Mouse (Mus musculus): Measurements from ENCODE around the gene Fyco1. TPM values are rescaled to one million over a fixed set of nuclear protein-coding genes. Genes with fewer than 3 reads are reported as not detected.

The Fyco1 gene
- 0.07 and 0.08 TPM in 2 replicates for polyA plus RNA-seq (2012)

GRCm38 (mm10) chr9:123851713-123852448 is at the start of gene Fyco1:
Gene Fyco1, minus strand, starts transcription at chr9:123851899.
- H3K9me3 ChIP-seq (ENCODE audit: control insufficient read depth, low read length), result no peaks in the 10 kb centered on the region
- TF ChIP-seq TAL1 (IDR thresholded peaks at IDR 0.05; ENCODE audit: low read length) (no peak), GATA1 (IDR thresholded peaks at IDR 0.05; ENCODE audit: low read length) (no peak)
- no peaks in the 10 kb centered on the region; the same call in 1 of the 2 replicates for H3K36me3 ChIP-seq (ENCODE audit: control insufficient read depth)
- H3K4me3 ChIP-seq (replicated peaks), result peak within 1 kb of the TSS; percentile 78
- H3K27me3 ChIP-seq (ENCODE audit: control insufficient read depth), result peaks cover 4% of the 10 kb centered on the region
- peaks cover 46% of the 10 kb centered on the region for H3K4me1 ChIP-seq (ENCODE audit: control insufficient read depth)

- no peaks in the 10 kb centered on the region for H3K4me1 ChIP-seq (ENCODE audit: control insufficient read depth)
- no peaks in the 10 kb centered on the region for H3K27me3 ChIP-seq (ENCODE audit: control insufficient read depth)
- no peaks in the 10 kb centered on the region for H3K9me3 ChIP-seq (ENCODE audit: control insufficient read depth, low read length)
- H3K4me3 ChIP-seq (replicated peaks), result no peak overlapping the region
- H3K36me3 ChIP-seq (ENCODE audit: control insufficient read depth), result no peaks in the 10 kb centered on the region
- TF ChIP-seq TAL1 (IDR thresholded peaks at IDR 0.05; ENCODE audit: low read length), result no peak
- no peak for TF ChIP-seq GATA1 (IDR thresholded peaks at IDR 0.05; ENCODE audit: low read length)
Measured at GRCm38 (mm10) chr9:123872049-123872448, 20.4 kb upstream of the Fyco1 start.

GRCm38 (mm10) chr9:123869167-123869784 is 17.6 kb upstream of the Fyco1 start:
- Histone ChIP-seq H3K4me3 (replicated peaks) (no peak overlapping the region), H3K36me3 (ENCODE audit: control insufficient read depth) (no peaks in the 10 kb centered on the region), H3K9me3 (ENCODE audit: control insufficient read depth, low read length) (no peaks in the 10 kb centered on the region), H3K4me1 (ENCODE audit: control insufficient read depth) (no peaks in the 10 kb centered on the region), H3K27me3 (ENCODE audit: control insufficient read depth) (no peaks in the 10 kb centered on the region)
- no peak for TF ChIP-seq TAL1 (IDR thresholded peaks at IDR 0.05; ENCODE audit: low read length)
- TF ChIP-seq GATA1 (IDR thresholded peaks at IDR 0.05; ENCODE audit: low read length), result no peak

- no peak overlapping the region for H3K4me3 ChIP-seq (replicated peaks)
- no peaks in the 10 kb centered on the region for H3K36me3 ChIP-seq (ENCODE audit: control insufficient read depth)
- no peaks in the 10 kb centered on the region for H3K9me3 ChIP-seq (ENCODE audit: control insufficient read depth, low read length)
- no peaks in the 10 kb centered on the region for H3K27me3 ChIP-seq (ENCODE audit: control insufficient read depth)
- no peaks in the 10 kb centered on the region for H3K4me1 ChIP-seq (ENCODE audit: control insufficient read depth)
- TF ChIP-seq TAL1 (IDR thresholded peaks at IDR 0.05; ENCODE audit: low read length), result no peak
- no peak for TF ChIP-seq GATA1 (IDR thresholded peaks at IDR 0.05; ENCODE audit: low read length)
Measured at GRCm38 (mm10) chr9:123863641-123864040, 11.9 kb upstream of the Fyco1 start.

GRCm38 (mm10) chr9:123862895-123863616 is 11.4 kb upstream of the Fyco1 start:
- Histone ChIP-seq H3K4me3 (replicated peaks) (no peak overlapping the region), H3K4me1 (ENCODE audit: control insufficient read depth) (no peaks in the 10 kb centered on the region), H3K36me3 (ENCODE audit: control insufficient read depth) (no peaks in the 10 kb centered on the region), H3K27me3 (ENCODE audit: control insufficient read depth) (no peaks in the 10 kb centered on the region), H3K9me3 (ENCODE audit: control insufficient read depth, low read length) (no peaks in the 10 kb centered on the region)
- TF ChIP-seq GATA1 (IDR thresholded peaks at IDR 0.05; ENCODE audit: low read length), result no peak
- TF ChIP-seq TAL1 (IDR thresholded peaks at IDR 0.05; ENCODE audit: low read length), result no peak

GRCm38 (mm10) chr9:123861929-123862328 is 10.2 kb upstream of the Fyco1 start, which contains the start of gene Xcr1:
Gene Xcr1, minus strand, starts transcription at chr9:123862029.
- no peaks in the 10 kb centered on the region for H3K9me3 ChIP-seq (ENCODE audit: control insufficient read depth, low read length)
- no peaks in the 10 kb centered on the region for H3K4me1 ChIP-seq (ENCODE audit: control insufficient read depth)
- TF ChIP-seq TAL1 (IDR thresholded peaks at IDR 0.05; ENCODE audit: low read length), result no peak
- TF ChIP-seq GATA1 (IDR thresholded peaks at IDR 0.05; ENCODE audit: low read length), result no peak
- no peaks in the 10 kb centered on the region for H3K36me3 ChIP-seq (ENCODE audit: control insufficient read depth)
- no peak within 1 kb of the TSS for H3K4me3 ChIP-seq (replicated peaks)
- H3K27me3 ChIP-seq (ENCODE audit: control insufficient read depth), result no peaks in the 10 kb centered on the region

- peaks cover 8% of the 10 kb centered on the region for H3K4me1 ChIP-seq (ENCODE audit: control insufficient read depth)
- no peaks in the 10 kb centered on the region for H3K9me3 ChIP-seq (ENCODE audit: control insufficient read depth, low read length)
- no peaks in the 10 kb centered on the region for H3K36me3 ChIP-seq (ENCODE audit: control insufficient read depth)
- no peak overlapping the region for H3K4me3 ChIP-seq (replicated peaks)
- no peak for TF ChIP-seq TAL1 (IDR thresholded peaks at IDR 0.05; ENCODE audit: low read length)
- H3K27me3 ChIP-seq (ENCODE audit: control insufficient read depth), result peaks cover 4% of the 10 kb centered on the region
Measured at GRCm38 (mm10) chr9:123856836-123857235, 5.1 kb upstream of the Fyco1 start.

- Histone ChIP-seq H3K36me3 (ENCODE audit: control insufficient read depth) (no peaks in the 10 kb centered on the region; the same call in 1 of the 2 replicates), H3K4me1 (ENCODE audit: control insufficient read depth) (peaks cover 41% of the 10 kb centered on the region), H3K4me3 (replicated peaks) (peak overlapping the region; percentile 78), H3K9me3 (ENCODE audit: control insufficient read depth, low read length) (no peaks in the 10 kb centered on the region), H3K27me3 (ENCODE audit: control insufficient read depth) (peaks cover 4% of the 10 kb centered on the region)
- TF ChIP-seq TAL1 (IDR thresholded peaks at IDR 0.05; ENCODE audit: low read length), result no peak
- no peak for TF ChIP-seq GATA1 (IDR thresholded peaks at IDR 0.05; ENCODE audit: low read length)
Measured at GRCm38 (mm10) chr9:123852449-123853390, 1.0 kb upstream of the Fyco1 start.
